Mouse (Mus musculus): ENCODE results near the gene Gpr176. TPM values are rescaled to one million over a fixed set of nuclear protein-coding genes. Genes with fewer than 3 reads are reported as not detected.

Gene Gpr176
- total RNA-seq, 2 experiments from 2014 or later, result 0.14 to 0.17 TPM

GRCm38 (mm10) chr2:118254516-118254915 lies 118.7 kb downstream of the Gpr176 start:
- DNase-seq, result no peak
- intact Hi-C loops (cut with DNase I), result no loop called here

GRCm38 (mm10) chr2:118248966-118249365 lies 124.3 kb downstream of the Gpr176 start:
- no peak for DNase-seq

GRCm38 (mm10) chr2:118248016-118248415 lies 125.2 kb downstream of the Gpr176 start:
- DNase-seq, result no peak
- intact Hi-C loops (cut with DNase I), result loop anchor here (5.0 to 10.0 kb wide), 2 partner anchors 463 to 791 kb away; no protein-coding TSS in a partner anchor

More at GRCm38 (mm10) chr2:118248966-118249365, 124.3 kb downstream of the Gpr176 start:
- intact Hi-C loops (cut with DNase I), result loop anchor here (5.0 to 10.0 kb wide), 2 partner anchors 464 to 792 kb away; no protein-coding TSS in a partner anchor

GRCm38 (mm10) chr2:118245914-118246313 lies 127.3 kb downstream of the Gpr176 start:
- DNase-seq, result peak; percentile 63 to 76
- intact Hi-C loops (cut with DNase I), result loop anchor here (1.0 to 10.0 kb wide), 4 partner anchors 46 to 789 kb away; no protein-coding TSS in a partner anchor

- intact Hi-C loops (cut with DNase I), result no loop called here
- no peak for DNase-seq
These were observed 137.0 kb downstream of the Gpr176 start for GRCm38 (mm10) chr2:118236196-118236595.

GRCm38 (mm10) chr2:118235614-118236013 lies 137.6 kb downstream of the Gpr176 start:
- intact Hi-C loops (cut with DNase I), result no loop called here
- no peak for DNase-seq

- DNase-seq, result no peak
- intact Hi-C loops (cut with DNase I), result no loop called here
These were observed 142.7 kb downstream of the Gpr176 start for GRCm38 (mm10) chr2:118230544-118230943.

GRCm38 (mm10) chr2:118228486-118229079 lies 144.6 kb downstream of the Gpr176 start:
- intact Hi-C loops (cut with DNase I), result no loop called here
- no peak for DNase-seq

Small RNA genes within 50 kb of the gene (microRNA-seq; reads per million reads assigned to microRNA genes)
- 0 reads per million in 2 experiments for gene Gm22800 (ENCODE audit: borderline number of aligned reads in 2 of 2)

Other genes with a start within 250 kb of the Gpr176 start
- gene Fsip1, start 116.5 kb downstream of the Gpr176 start, total RNA-seq (2021), result not detected
- gene Eif2ak4, start 15.2 kb upstream of the Gpr176 start, total RNA-seq (2021), result 1 to 10 TPM; 4.8 to 6.5 TPM
- gene Srp14, start 106.3 kb upstream of the Gpr176 start, total RNA-seq (2021), result 100 to 1,000 TPM; 114 to 118 TPM
- gene Bmf, start 176.3 kb upstream of the Gpr176 start, total RNA-seq (2021), result 1 to 10 TPM; 6.7 to 8.2 TPM
- 1 to 10 TPM; 1.4 to 1.8 TPM for gene Bub1b, start 224.8 kb upstream of the Gpr176 start, total RNA-seq (2021)

Data from heart, postnatal 36 days (tissue).